Mouse (Mus musculus): Measurements from ENCODE around the gene Mfsd13b. TPM values are rescaled to one million over a fixed set of nuclear protein-coding genes. Genes with fewer than 3 reads are reported as not detected.
A peak's percentile ranks its signal among the peaks of the same experiment; 100 is the strongest.
"Not testable (repeated sequence)": the region's sequence is repeated elsewhere in the genome, so short reads cannot be mapped to it uniquely, and the experiment has no call there.

Gene Mfsd13b
- total RNA-seq, 2 experiments from 2014 or later: not detected

GRCm38 (mm10) chr7:120980931-120981924 lies 1.1 kb upstream of the Mfsd13b start:
- peak; percentile 47 for ATAC-seq (replicated peaks; ENCODE audit: low FRiP score, poor library complexity, severe bottlenecking)

GRCm38 (mm10) chr7:120982968-120983367 lies 659 bp downstream of the Mfsd13b start:
- no peak for ATAC-seq (replicated peaks; ENCODE audit: low FRiP score, poor library complexity, severe bottlenecking)

GRCm38 (mm10) chr7:120991191-120991590 lies 8.9 kb downstream of the Mfsd13b start:
- no peak for ATAC-seq (replicated peaks; ENCODE audit: low FRiP score, poor library complexity, severe bottlenecking)

GRCm38 (mm10) chr7:120999021-120999530 lies 16.8 kb downstream of the Mfsd13b start:
- no peak for ATAC-seq (replicated peaks; ENCODE audit: low FRiP score, poor library complexity, severe bottlenecking)

GRCm38 (mm10) chr7:121000065-121000822 lies 17.9 kb downstream of the Mfsd13b start:
- ATAC-seq (replicated peaks; ENCODE audit: low FRiP score, poor library complexity, severe bottlenecking): no peak

GRCm38 (mm10) chr7:121001879-121002278 lies 19.6 kb downstream of the Mfsd13b start:
- ATAC-seq (replicated peaks; ENCODE audit: low FRiP score, poor library complexity, severe bottlenecking): no peak

GRCm38 (mm10) chr7:121002407-121002928 lies 20.2 kb downstream of the Mfsd13b start:
- no peak for ATAC-seq (replicated peaks; ENCODE audit: low FRiP score, poor library complexity, severe bottlenecking)

- ATAC-seq (replicated peaks; ENCODE audit: low FRiP score, poor library complexity, severe bottlenecking): no peak
Measured at GRCm38 (mm10) chr7:121003793-121004418, 21.6 kb downstream of the Mfsd13b start.

GRCm38 (mm10) chr7:121011794-121012689 lies 29.7 kb downstream of the Mfsd13b start:
- no peak for ATAC-seq (replicated peaks; ENCODE audit: low FRiP score, poor library complexity, severe bottlenecking)

- ATAC-seq (replicated peaks; ENCODE audit: low FRiP score, poor library complexity, severe bottlenecking): no peak
Measured at GRCm38 (mm10) chr7:121014486-121014885, 32.2 kb downstream of the Mfsd13b start.

GRCm38 (mm10) chr7:121018778-121019177 lies 36.5 kb downstream of the Mfsd13b start:
- no peak for ATAC-seq (replicated peaks; ENCODE audit: low FRiP score, poor library complexity, severe bottlenecking)

GRCm38 (mm10) chr7:121020277-121020676 lies 38.0 kb downstream of the Mfsd13b start:
- no peak for ATAC-seq (replicated peaks; ENCODE audit: low FRiP score, poor library complexity, severe bottlenecking)

GRCm38 (mm10) chr7:121025221-121026008 lies 43.1 kb downstream of the Mfsd13b start:
- ATAC-seq (replicated peaks; ENCODE audit: low FRiP score, poor library complexity, severe bottlenecking): no peak

- ATAC-seq (replicated peaks; ENCODE audit: low FRiP score, poor library complexity, severe bottlenecking): no peak
Measured at GRCm38 (mm10) chr7:121026300-121026699, 44.0 kb downstream of the Mfsd13b start.

GRCm38 (mm10) chr7:121029947-121030346 lies 47.6 kb downstream of the Mfsd13b start:
- not testable (repeated sequence) for ATAC-seq (replicated peaks; ENCODE audit: low FRiP score, poor library complexity, severe bottlenecking)

GRCm38 (mm10) chr7:121033856-121034652 lies 51.7 kb downstream of the Mfsd13b start, which contains the start of gene Mettl9:
Gene Mettl9, plus strand, starts transcription at chr7:121034445.
- ATAC-seq (replicated peaks; ENCODE audit: low FRiP score, poor library complexity, severe bottlenecking): peak; percentile 100

- peak; percentile 55 for ATAC-seq (replicated peaks; ENCODE audit: low FRiP score, poor library complexity, severe bottlenecking)
Measured at GRCm38 (mm10) chr7:121034701-121035141, 52.4 kb downstream of the Mfsd13b start.
